Mouse (Mus musculus) heart, adult 2 months (tissue): ENCODE measurements around the gene Cabcoco1. TPM values are rescaled to one million over a fixed set of nuclear protein-coding genes. Genes with fewer than 3 reads are reported as not detected.

Experiments used
- DNase-seq, 2 experiments: peaks; one replicate each; pipeline ENCODE4 v3.0.0; 2021
- H3K27ac ChIP-seq: fragments of 200-600 bp; 2 replicates; pipeline ENCODE4 v1.8.1; 2022
- H3K27me3 ChIP-seq: fragments of 200-500 bp; 2 replicates; pipeline ENCODE4 v1.6.1; 2012; ENCODE audit warnings: mild to moderate bottlenecking, low read length, inconsistent platforms, mixed read lengths; ENCODE audit not compliant: control insufficient read depth, insufficient read depth
- H3K36me3 ChIP-seq: fragments of 200-500 bp; 2 replicates; pipeline ENCODE4 v1.6.1; 2012; ENCODE audit warnings: low read length, inconsistent platforms; ENCODE audit not compliant: control insufficient read depth, insufficient read depth
- H3K4me1 ChIP-seq: fragments of 200-500 bp; 2 replicates; pipeline ENCODE4 v1.6.1; 2011; ENCODE audit warnings: low read length; ENCODE audit not compliant: control insufficient read depth, insufficient read depth
- H3K4me3 ChIP-seq: fragments of 200-600 bp; 2 replicates; pipeline ENCODE4 v1.8.1; 2022
- H3K79me2 ChIP-seq: fragments of 200-500 bp; replicated peaks from 2 replicates; pipeline ENCODE4 v1.6.1; 2012; ENCODE audit warnings: mild to moderate bottlenecking, inconsistent platforms, low read length, moderate library complexity, mixed read lengths; ENCODE audit not compliant: control insufficient read depth, insufficient read depth
- H3K9ac ChIP-seq: fragments of 200-500 bp; 2 replicates; pipeline ENCODE4 v1.6.1; 2012; ENCODE audit warnings: low read depth, mild to moderate bottlenecking, control low read depth, inconsistent platforms, low read length, mixed read lengths
- CTCF ChIP-seq: fragments of 200-600 bp; IDR thresholded peaks from 2 replicates; pipeline ENCODE4 v1.8.1; 2022; ENCODE audit warnings: antibody characterized with exemption, mild to moderate bottlenecking, moderate library complexity
- EP300 ChIP-seq: fragments of 200-500 bp; IDR thresholded peaks from 2 replicates; pipeline ENCODE4 v1.6.1; 2011; ENCODE audit warnings: low read depth, low read length, control low read depth; ENCODE audit not compliant: insufficient read depth
- POLR2A ChIP-seq: fragments of 200-500 bp; IDR thresholded peaks from 2 replicates; pipeline ENCODE4 v1.6.1; 2011; ENCODE audit warnings: mild to moderate bottlenecking, low read depth, low read length, control low read depth; ENCODE audit not compliant: insufficient read depth
- whole genome bisulfite sequencing: fragments of 180-500 bp; shearing (Covaris S2); methylation state at CpG from one replicate; pipeline ENCODE4 v1.1.7; 2018; 5-methylcytosine and 5-hydroxymethylcytosine counted together
- intact Hi-C: fragments of 180-260 bp; cut with DNase I; formaldehyde crosslinking; loops from one replicate; pipeline ENCODE4 v1.15.1; 2025
- polyA plus RNA-seq: library from polyadenylated mRNA; depleted of rRNA; stranded (reverse); fragments of >200 nt; gene quantifications from 2 replicates; pipeline ENCODE4 v1.2.3, GENCODE M21; 2012
- total RNA-seq, 2 experiments: library from RNA; stranded (reverse); gene quantifications; 2 replicates each; pipeline ENCODE4 v1.2.3; 2021

Cabcoco1 gene
- total and polyA plus RNA-seq, 3 experiments = 8.6 to 23.0 (median 18.0) TPM

DNA sequence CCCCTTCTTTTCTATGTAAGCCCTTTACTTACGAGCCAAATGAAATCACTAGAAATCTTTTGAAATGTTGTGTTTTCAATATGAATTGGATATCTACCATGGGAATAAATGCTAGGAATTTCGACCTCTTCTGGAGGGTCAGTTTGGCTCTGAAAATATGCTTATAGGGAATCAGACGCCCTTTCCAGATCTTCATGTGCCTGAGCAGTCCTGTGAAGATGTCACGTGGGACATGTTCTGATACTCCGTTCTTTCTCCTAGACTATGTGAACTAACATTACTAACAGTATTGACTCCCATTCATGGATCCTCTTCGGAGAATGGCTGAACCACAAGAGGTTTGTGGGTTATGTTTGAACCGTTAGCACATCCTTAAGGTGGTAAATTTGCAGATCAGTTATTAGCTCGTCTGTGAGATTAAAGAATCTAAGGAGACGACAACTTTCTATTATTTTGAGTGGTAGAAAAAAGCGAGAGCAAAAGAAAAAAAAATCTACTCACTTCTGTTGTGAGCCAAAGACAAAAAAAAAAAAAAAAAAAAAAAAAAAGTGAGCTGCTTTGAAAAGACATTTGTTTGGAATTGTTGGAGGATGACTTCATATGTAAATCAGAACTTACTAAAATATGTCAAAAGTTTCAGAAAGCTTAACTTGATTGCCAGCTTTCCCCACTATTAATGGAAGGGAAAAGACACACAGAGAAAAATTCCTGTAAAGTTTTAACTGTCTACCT is 99.6 kb downstream of the Cabcoco1 start:
- intact Hi-C loops = loop anchor here (5.0 kb wide), 1 partner anchor 90 kb away; no protein-coding TSS in a partner anchor
- WGBS = 68% methylated on average over 10 of the region's 10 CpGs

DNA sequence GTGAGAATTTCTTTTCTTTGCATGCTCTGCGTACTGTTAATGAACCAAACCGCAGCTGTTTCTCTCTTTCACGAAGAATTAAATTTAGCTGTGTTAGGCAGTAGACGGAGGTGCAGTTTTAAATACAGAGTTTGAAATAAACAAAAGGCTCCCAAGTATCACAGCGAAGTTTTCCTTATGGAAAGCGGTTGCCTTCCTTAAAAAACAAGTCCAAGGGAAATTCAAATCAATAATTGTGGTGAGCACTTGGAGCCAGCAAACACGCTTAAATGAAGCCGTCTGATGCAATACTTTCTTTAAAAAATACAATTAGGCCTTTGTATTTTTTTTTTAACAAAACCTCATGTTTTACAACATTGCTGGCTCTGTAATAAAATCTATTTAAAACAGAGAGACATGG is 101.2 kb downstream of the Cabcoco1 start:
- 82% methylated on average over 8 of the region's 8 CpGs for WGBS
- intact Hi-C loops = loop anchor here (5.0 kb wide), 1 partner anchor 88 kb away; no protein-coding TSS in a partner anchor
- no peak overlapping the region for H3K4me3 ChIP-seq
- TF ChIP-seq POLR2A (no peak), EP300 (no peak), CTCF (no peak)
- H3K27me3 ChIP-seq = no peaks in the 10 kb centered on the region
- DNase-seq = no peak
- H3K27ac ChIP-seq = no peak overlapping the region
- H3K4me1 ChIP-seq = no peaks in the 10 kb centered on the region
- no peaks in the 10 kb centered on the region for H3K36me3 ChIP-seq
- H3K79me2 ChIP-seq = no peaks in the 10 kb centered on the region
- no peak overlapping the region for H3K9ac ChIP-seq

More for the DNA sequence above, 99.6 kb downstream of the Cabcoco1 start:
- peaks cover 4% of the 10 kb centered on the region for H3K4me1 ChIP-seq
- H3K27ac ChIP-seq = no peak overlapping the region
- no peaks in the 10 kb centered on the region for H3K79me2 ChIP-seq
- no peak overlapping the region for H3K9ac ChIP-seq
- TF ChIP-seq POLR2A (no peak), CTCF (no peak), EP300 (no peak)
- DNase-seq = no peak
- no peak overlapping the region for H3K4me3 ChIP-seq
- H3K27me3 ChIP-seq = no peaks in the 10 kb centered on the region
- peaks cover 10% of the 10 kb centered on the region for H3K36me3 ChIP-seq

DNA sequence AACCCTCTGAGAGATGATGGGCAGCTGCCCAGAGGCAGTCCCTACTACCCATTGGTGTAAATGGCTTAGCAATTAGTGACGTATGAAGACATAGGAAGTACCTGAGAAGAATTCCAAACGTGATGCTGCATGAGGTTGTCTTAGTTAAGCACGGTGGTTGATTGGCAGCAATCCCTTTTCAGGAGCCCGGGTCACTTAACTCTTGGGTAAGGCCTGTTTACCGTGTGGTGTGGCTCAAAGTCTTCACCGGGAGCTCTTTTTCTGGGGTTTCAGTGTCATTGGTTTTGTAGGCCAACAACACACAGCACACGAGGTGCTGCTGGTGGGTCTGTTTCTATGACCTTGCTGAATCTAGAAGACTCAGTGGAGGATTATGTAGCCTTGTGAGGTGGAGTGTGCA is 105.9 kb downstream of the Cabcoco1 start:
- Histone ChIP-seq H3K27me3 (no peaks in the 10 kb centered on the region), H3K9ac (no peak overlapping the region), H3K36me3 (no peaks in the 10 kb centered on the region), H3K4me1 (no peaks in the 10 kb centered on the region), H3K27ac (no peak overlapping the region), H3K4me3 (no peak overlapping the region), H3K79me2 (no peaks in the 10 kb centered on the region)
- intact Hi-C loops = no loop called here
- no peak for TF ChIP-seq EP300
- TF ChIP-seq CTCF = no peak
- no peak for TF ChIP-seq POLR2A
- 89% methylated on average over 7 of the region's 7 CpGs for WGBS
- DNase-seq = no peak

DNA sequence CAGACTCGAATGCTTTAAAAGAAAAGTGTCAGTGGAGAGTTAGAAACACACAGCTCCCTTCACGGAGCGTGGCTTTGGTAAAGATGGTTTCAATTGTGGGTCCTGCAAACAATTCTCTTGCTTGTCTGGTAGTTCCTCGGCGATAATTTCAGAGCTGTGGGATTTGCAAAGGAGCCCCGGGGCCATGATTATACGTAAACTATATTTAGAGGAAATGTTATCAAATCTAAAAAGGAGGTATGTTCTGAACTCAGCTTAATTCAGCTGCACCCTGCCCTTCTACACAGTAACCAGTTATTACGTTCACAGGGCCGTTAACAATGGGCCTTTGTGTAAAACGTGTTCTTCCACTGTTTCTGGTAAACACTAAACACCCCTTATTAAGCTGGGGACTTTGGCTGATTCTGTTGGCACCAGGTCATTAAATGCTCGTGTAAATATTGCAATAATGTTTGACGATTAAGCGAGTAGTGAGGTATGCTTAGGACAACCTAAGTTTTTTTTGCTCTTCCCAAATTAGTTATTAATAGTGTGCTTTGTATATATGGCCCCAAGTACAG is 106.6 kb downstream of the Cabcoco1 start:
- no peaks in the 10 kb centered on the region for H3K36me3 ChIP-seq
- H3K9ac ChIP-seq = no peak overlapping the region
- no peak for DNase-seq
- no peak overlapping the region for H3K4me3 ChIP-seq
- H3K27me3 ChIP-seq = no peaks in the 10 kb centered on the region
- no peaks in the 10 kb centered on the region for H3K79me2 ChIP-seq
- TF ChIP-seq POLR2A (no peak), CTCF (no peak), EP300 (no peak)
- no peaks in the 10 kb centered on the region for H3K4me1 ChIP-seq
- WGBS = 80% methylated on average over 13 of the region's 13 CpGs
- no peak overlapping the region for H3K27ac ChIP-seq
- intact Hi-C loops = no loop called here

DNA sequence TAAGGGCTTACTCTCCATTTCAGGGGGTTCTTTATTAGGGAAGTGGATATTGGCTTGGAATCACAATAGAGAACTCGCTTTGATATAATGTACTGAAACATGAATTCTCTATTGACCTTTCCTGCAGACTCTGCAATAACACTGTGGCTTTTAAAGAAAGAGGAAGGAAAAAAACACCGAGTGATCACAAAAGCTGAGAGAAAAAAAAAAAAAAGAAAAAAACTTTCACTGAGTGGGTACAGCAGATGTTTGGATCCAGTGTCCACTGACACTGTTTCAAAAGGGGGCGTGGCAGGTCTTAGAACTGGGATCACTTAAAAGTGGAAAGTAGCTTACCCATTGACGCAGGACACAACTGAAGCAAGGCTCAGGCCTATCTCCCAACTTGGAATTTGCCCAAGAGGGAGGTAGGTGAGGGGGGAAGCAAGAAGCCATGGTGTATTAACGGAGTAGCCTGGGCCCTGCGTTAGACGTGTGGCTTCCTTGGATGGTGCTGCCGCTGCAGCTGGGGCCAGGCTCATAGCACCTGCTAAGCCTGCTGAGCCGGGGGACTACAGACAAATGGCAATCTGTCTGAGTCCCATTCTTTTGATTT is 107.6 kb downstream of the Cabcoco1 start:
- no peak overlapping the region for H3K27ac ChIP-seq
- intact Hi-C loops = no loop called here
- H3K4me1 ChIP-seq = no peaks in the 10 kb centered on the region
- TF ChIP-seq CTCF (no peak), POLR2A (no peak)
- H3K4me3 ChIP-seq = no peak overlapping the region
- DNase-seq = no peak
- WGBS = 85% methylated on average over 9 of the region's 9 CpGs
- H3K27me3 ChIP-seq = no peaks in the 10 kb centered on the region
- no peak overlapping the region for H3K9ac ChIP-seq
- H3K79me2 ChIP-seq = no peaks in the 10 kb centered on the region
- H3K36me3 ChIP-seq = no peaks in the 10 kb centered on the region

DNA sequence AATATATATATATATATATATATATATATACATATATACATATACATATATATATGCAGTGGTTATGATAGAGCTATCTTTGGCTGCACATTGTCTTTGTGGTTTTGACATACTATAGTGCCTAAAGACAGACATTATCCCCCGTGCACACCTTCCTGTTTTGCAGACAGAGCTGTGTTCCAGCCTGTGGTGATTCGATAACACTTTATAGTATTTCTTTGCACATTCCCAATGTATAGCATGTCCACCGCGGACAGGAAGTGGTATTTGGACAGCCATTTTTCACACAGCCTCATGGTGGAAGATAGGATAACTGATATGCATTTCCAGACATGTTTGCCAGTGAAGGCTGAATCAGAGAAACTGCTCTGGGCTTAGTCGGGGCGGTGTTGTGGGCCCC is 110.3 kb downstream of the Cabcoco1 start:
- TF ChIP-seq EP300 (no peak), POLR2A (no peak), CTCF (no peak)
- 76% methylated on average over 6 of the region's 6 CpGs for WGBS
- Histone ChIP-seq H3K4me3 (no peak overlapping the region), H3K27me3 (no peaks in the 10 kb centered on the region), H3K79me2 (no peaks in the 10 kb centered on the region), H3K27ac (no peak overlapping the region), H3K36me3 (no peaks in the 10 kb centered on the region), H3K4me1 (no peaks in the 10 kb centered on the region), H3K9ac (no peak overlapping the region)
- no peak for DNase-seq
- intact Hi-C loops = no loop called here
